Mouse (Mus musculus) liver, embryonic 16.5 days (tissue): ENCODE results near the gene Nfatc4. TPM values are rescaled to one million over a fixed set of nuclear protein-coding genes. Genes with fewer than 3 reads are reported as not detected.

Experiments used
- polyA plus RNA-seq: library from polyadenylated mRNA; unstranded; fragments of >200 nt; fragmentation: Nextera tagmentation; extraction: Ambion mirVana; gene quantifications from 2 replicates; pipeline ENCODE4 v1.2.1, GENCODE M21; 2015

Gene Nfatc4
- polyA plus RNA-seq, 1 experiment from 2014 or later, result 0.71 TPM

Other genes with a start within 250 kb of the Nfatc4 start
- 0.74 and 2.0 TPM in 2 replicates for gene Fitm1, start 247.5 kb upstream of the Nfatc4 start, polyA plus RNA-seq
- gene Psme1, start 245.0 kb upstream of the Nfatc4 start, polyA plus RNA-seq, result 114 TPM in 2 replicates
- gene Emc9, start 237.8 kb upstream of the Nfatc4 start, polyA plus RNA-seq, result 22.5 and 25.8 TPM in 2 replicates
- 177 and 181 TPM in 2 replicates for gene Psme2, start 232.0 kb upstream of the Nfatc4 start, polyA plus RNA-seq
- 9.5 and 9.7 TPM in 2 replicates for gene Rnf31, start 231.4 kb upstream of the Nfatc4 start, polyA plus RNA-seq
- gene Irf9, start 219.6 kb upstream of the Nfatc4 start, polyA plus RNA-seq, result 15.9 and 17.2 TPM in 2 replicates
- gene Rec8, start 205.1 kb upstream of the Nfatc4 start, polyA plus RNA-seq, result 2.9 and 3.1 TPM in 2 replicates
- 23.4 and 24.6 TPM in 2 replicates for gene Ipo4, start 187.2 kb upstream of the Nfatc4 start, polyA plus RNA-seq
- gene Gm49378, start 185.2 kb upstream of the Nfatc4 start, polyA plus RNA-seq, result 0.71 and 1.0 TPM in 2 replicates
- 46.8 and 49.6 TPM in 2 replicates for gene Tm9sf1, start 179.3 kb upstream of the Nfatc4 start, polyA plus RNA-seq
- 0.15 and 0.16 TPM in 2 replicates for gene Tssk4, start 173.0 kb upstream of the Nfatc4 start, polyA plus RNA-seq
- 14.1 and 16.8 TPM in 2 replicates for gene Mdp1, start 162.6 kb upstream of the Nfatc4 start, polyA plus RNA-seq
- 20.9 and 22.8 TPM in 2 replicates for gene Gmpr2, start 151.2 kb upstream of the Nfatc4 start, polyA plus RNA-seq
- gene Nedd8, start 151.0 kb upstream of the Nfatc4 start, polyA plus RNA-seq, result 212 and 230 TPM in 2 replicates
- 17.8 and 20.1 TPM in 2 replicates for gene Tinf2, start 141.3 kb upstream of the Nfatc4 start, polyA plus RNA-seq
- gene Tgm1, start 109.2 kb upstream of the Nfatc4 start, polyA plus RNA-seq, result 2.8 and 3.1 TPM in 2 replicates
- gene Rabggta, start 100.9 kb upstream of the Nfatc4 start, polyA plus RNA-seq, result 11.3 and 12.4 TPM in 2 replicates
- 40.9 and 43.5 TPM in 2 replicates for gene Dhrs1, start 77.5 kb upstream of the Nfatc4 start, polyA plus RNA-seq
- 18.6 and 18.7 TPM in 2 replicates for gene Nop9, start 77.5 kb upstream of the Nfatc4 start, polyA plus RNA-seq
- 74.1 and 86.9 TPM in 2 replicates for gene Cideb, start 64.7 kb upstream of the Nfatc4 start, polyA plus RNA-seq
- 0.38 and 0.40 TPM in 2 replicates for gene Ltb4r2, start 61.7 kb upstream of the Nfatc4 start, polyA plus RNA-seq
- 14.2 and 16.4 TPM in 2 replicates for gene Ltb4r1, start 57.2 kb upstream of the Nfatc4 start, polyA plus RNA-seq
- 1.9 and 2.4 TPM in 2 replicates for gene Adcy4, start 39.0 kb upstream of the Nfatc4 start, polyA plus RNA-seq
- gene Ripk3, start 34.3 kb upstream of the Nfatc4 start, polyA plus RNA-seq, result 15.4 and 16.4 TPM in 2 replicates
- gene Nynrin, start 30.9 kb downstream of the Nfatc4 start, polyA plus RNA-seq, result 2.7 and 2.9 TPM in 2 replicates
- gene Cbln3, start 61.2 kb downstream of the Nfatc4 start, polyA plus RNA-seq, result 0.26 TPM in 2 replicates
- 10.9 and 12.8 TPM in 2 replicates for gene Khnyn, start 61.8 kb downstream of the Nfatc4 start, polyA plus RNA-seq
- gene Sdr39u1, start 77.1 kb downstream of the Nfatc4 start, polyA plus RNA-seq, result 11.9 and 14.6 TPM in 2 replicates
- gene Cma1, start 121.5 kb downstream of the Nfatc4 start, polyA plus RNA-seq, result 0.67 TPM in 2 replicates
- gene Cma2, start 127.8 kb downstream of the Nfatc4 start, polyA plus RNA-seq, result not detected in 2 replicates
- 0.09 TPM in 1 of 2 replicates, not detected in the other for gene Mcpt1, start 194.8 kb downstream of the Nfatc4 start, polyA plus RNA-seq
- not detected in 2 replicates for gene Mcpt9, start 207.4 kb downstream of the Nfatc4 start, polyA plus RNA-seq
- gene Mcpt2, start 218.9 kb downstream of the Nfatc4 start, polyA plus RNA-seq, result 0.12 and 0.15 TPM in 2 replicates
- 0.19 TPM in 1 of 2 replicates, not detected in the other for gene Mcpt4, start 239.2 kb downstream of the Nfatc4 start, polyA plus RNA-seq